Mouse (Mus musculus): ENCODE measurements at regions not wholly inside any gene's neighbourhood (a gene's known extent, or its start where the extent isn't known, plus 50 kb on each side); places are given as distances from the start of the nearest gene placed in this dataset.

DNA sequence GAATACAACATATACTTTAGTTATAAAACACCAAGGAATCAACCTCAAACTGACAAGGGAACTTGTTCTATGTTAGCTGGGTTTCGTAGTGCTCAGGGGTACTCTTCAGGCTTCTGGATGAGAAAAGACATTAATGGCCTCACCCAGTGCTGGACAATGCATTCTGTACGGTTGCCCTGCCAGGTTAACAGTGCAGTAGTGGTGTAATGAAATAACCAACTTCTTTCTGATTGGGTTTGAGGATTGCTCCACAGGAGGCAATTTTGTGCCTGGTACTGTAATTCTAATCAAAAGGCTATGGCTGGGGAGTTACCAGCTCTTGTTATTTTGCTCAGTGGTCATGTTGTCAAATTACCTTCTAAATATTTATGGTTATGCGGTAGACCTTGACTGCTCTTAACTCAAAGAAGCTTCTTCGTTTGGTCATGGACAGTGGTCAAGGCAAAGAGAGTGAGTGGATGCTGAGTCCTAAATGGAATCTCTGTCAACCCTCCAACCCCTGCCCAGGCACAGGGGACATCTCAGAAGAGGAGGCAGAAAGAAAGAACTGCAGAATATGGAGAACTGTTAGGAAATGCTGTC, 158.8 kb upstream of the B3gat2 start:
- Histone ChIP-seq H3K27ac (ENCODE audit: insufficient read depth, low read depth, low read length, poor library complexity, severe bottlenecking) (no peak overlapping the region), H3K36me3 (ENCODE audit: control insufficient read depth, insufficient read depth, low read length, poor library complexity, severe bottlenecking) (no peaks in the 10 kb centered on the region), H3K4me3 (ENCODE audit: insufficient read depth in 1 of 2, low read depth in 1 of 2, low read length in 2 of 2, poor library complexity in 1 of 2, severe bottlenecking in 1 of 2) (no peak overlapping the region), H3K4me1 (ENCODE audit: control insufficient read depth in 2 of 2, insufficient read depth in 2 of 2, low read length in 2 of 2, poor library complexity in 1 of 2) (no peaks in the 10 kb centered on the region), H3K9ac (ENCODE audit: insufficient read depth, low read depth, low read length, poor library complexity, severe bottlenecking) (no peak overlapping the region), H3K9me3 (ENCODE audit: control insufficient read depth, insufficient read depth, low read depth, low read length) (no peaks in the 10 kb centered on the region)
- no peak for DNase-seq (ENCODE audit: low read depth, low spot score)
- TF ChIP-seq MAFK (IDR thresholded peaks at IDR 0.05; ENCODE audit: insufficient read depth, low read depth, low read length) (no peak), ZNF384 (IDR thresholded peaks at IDR 0.05; ENCODE audit: low read depth, low read length) (no peak), CHD2 (IDR thresholded peaks at IDR 0.05; ENCODE audit: low read depth, low read length) (no peak), HCFC1 (IDR thresholded peaks at IDR 0.05; ENCODE audit: borderline replicate concordance, insufficient read depth, low read length) (no peak)
- in situ Hi-C loops (cut with MboI; ENCODE audit: low sequenced_read_pairs in 2 of 2, unreplicated experiment in 2 of 2) = no loop called here

- no peaks in the 10 kb centered on the region for H3K4me1 ChIP-seq (ENCODE audit: control insufficient read depth in 2 of 2, insufficient read depth in 2 of 2, low read length in 2 of 2, poor library complexity in 1 of 2)
- in situ Hi-C loops (cut with MboI; ENCODE audit: low sequenced_read_pairs in 2 of 2, unreplicated experiment in 2 of 2) = no loop called here
- H3K27ac ChIP-seq (ENCODE audit: insufficient read depth, low read depth, low read length, poor library complexity, severe bottlenecking) = no peak overlapping the region
- TF ChIP-seq HCFC1 (IDR thresholded peaks at IDR 0.05; ENCODE audit: borderline replicate concordance, insufficient read depth, low read length) (no peak), ZC3H11A (IDR thresholded peaks at IDR 0.05; ENCODE audit: borderline replicate concordance, low read depth, low read length) (no peak), ZNF384 (IDR thresholded peaks at IDR 0.05; ENCODE audit: low read depth, low read length) (no peak), MAFK (IDR thresholded peaks at IDR 0.05; ENCODE audit: insufficient read depth, low read depth, low read length) (no peak), CHD2 (IDR thresholded peaks at IDR 0.05; ENCODE audit: low read depth, low read length) (no peak)
- no peaks in the 10 kb centered on the region for H3K36me3 ChIP-seq (ENCODE audit: control insufficient read depth, insufficient read depth, low read length, poor library complexity, severe bottlenecking)
- no peak for DNase-seq (ENCODE audit: low read depth, low spot score)
- H3K9me3 ChIP-seq (ENCODE audit: control insufficient read depth, insufficient read depth, low read depth, low read length) = no peaks in the 10 kb centered on the region
- no peak overlapping the region for H3K4me3 ChIP-seq (ENCODE audit: insufficient read depth in 1 of 2, low read depth in 1 of 2, low read length in 2 of 2, poor library complexity in 1 of 2, severe bottlenecking in 1 of 2)
- H3K9ac ChIP-seq (ENCODE audit: insufficient read depth, low read depth, low read length, poor library complexity, severe bottlenecking) = no peak overlapping the region
Measured at GRCm38 (mm10) chr1:23629366-23629765, 132.2 kb upstream of the B3gat2 start.

DNA sequence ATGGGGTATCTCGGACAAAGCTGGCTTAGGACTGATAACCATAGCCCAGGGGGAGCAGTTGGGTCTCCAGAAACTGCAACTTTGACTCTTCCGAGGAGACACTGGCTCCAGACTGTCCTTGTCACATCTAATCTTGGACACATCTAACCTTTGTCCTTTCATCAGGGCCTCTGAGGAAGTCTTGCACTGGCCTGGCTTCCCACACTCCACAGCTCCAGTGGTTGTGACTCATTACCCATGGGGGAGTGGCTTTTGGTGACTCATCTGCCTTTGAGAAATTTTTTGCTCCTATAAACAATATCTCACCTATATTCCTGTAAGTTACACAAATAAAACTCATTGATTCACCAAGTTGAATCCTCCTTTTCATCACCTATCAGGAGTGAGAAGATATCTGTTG, 116.5 kb upstream of the B3gat2 start:
- Histone ChIP-seq H3K27ac (ENCODE audit: insufficient read depth, low read depth, low read length, poor library complexity, severe bottlenecking) (no peak overlapping the region), H3K36me3 (ENCODE audit: control insufficient read depth, insufficient read depth, low read length, poor library complexity, severe bottlenecking) (no peaks in the 10 kb centered on the region), H3K9me3 (ENCODE audit: control insufficient read depth, insufficient read depth, low read depth, low read length) (no peaks in the 10 kb centered on the region), H3K4me1 (ENCODE audit: control insufficient read depth in 2 of 2, insufficient read depth in 2 of 2, low read length in 2 of 2, poor library complexity in 1 of 2) (no peaks in the 10 kb centered on the region), H3K9ac (ENCODE audit: insufficient read depth, low read depth, low read length, poor library complexity, severe bottlenecking) (no peak overlapping the region), H3K4me3 (ENCODE audit: insufficient read depth in 1 of 2, low read depth in 1 of 2, low read length in 2 of 2, poor library complexity in 1 of 2, severe bottlenecking in 1 of 2) (no peak overlapping the region)
- no peak for TF ChIP-seq HCFC1 (IDR thresholded peaks at IDR 0.05; ENCODE audit: borderline replicate concordance, insufficient read depth, low read length)
- no peak for TF ChIP-seq ZNF384 (IDR thresholded peaks at IDR 0.05; ENCODE audit: low read depth, low read length)
- TF ChIP-seq ZC3H11A (IDR thresholded peaks at IDR 0.05; ENCODE audit: borderline replicate concordance, low read depth, low read length) = no peak
- no peak for TF ChIP-seq MAFK (IDR thresholded peaks at IDR 0.05; ENCODE audit: insufficient read depth, low read depth, low read length)
- no peak for TF ChIP-seq CHD2 (IDR thresholded peaks at IDR 0.05; ENCODE audit: low read depth, low read length)
- no peak for DNase-seq (ENCODE audit: low read depth, low spot score)
- in situ Hi-C loops (cut with MboI; ENCODE audit: low sequenced_read_pairs in 2 of 2, unreplicated experiment in 2 of 2) = no loop called here

- H3K9me3 ChIP-seq (ENCODE audit: control insufficient read depth, insufficient read depth, low read depth, low read length) = no peaks in the 10 kb centered on the region
- DNase-seq (ENCODE audit: low read depth, low spot score) = no peak
- H3K27ac ChIP-seq (ENCODE audit: insufficient read depth, low read depth, low read length, poor library complexity, severe bottlenecking) = no peak overlapping the region
- in situ Hi-C loops (cut with MboI; ENCODE audit: low sequenced_read_pairs in 2 of 2, unreplicated experiment in 2 of 2) = no loop called here
- no peak for TF ChIP-seq MAFK (IDR thresholded peaks at IDR 0.05; ENCODE audit: insufficient read depth, low read depth, low read length)
- TF ChIP-seq ZC3H11A (IDR thresholded peaks at IDR 0.05; ENCODE audit: borderline replicate concordance, low read depth, low read length) = no peak
- TF ChIP-seq HCFC1 (IDR thresholded peaks at IDR 0.05; ENCODE audit: borderline replicate concordance, insufficient read depth, low read length) = no peak
- H3K4me3 ChIP-seq (ENCODE audit: insufficient read depth in 1 of 2, low read depth in 1 of 2, low read length in 2 of 2, poor library complexity in 1 of 2, severe bottlenecking in 1 of 2) = no peak overlapping the region
- no peaks in the 10 kb centered on the region for H3K36me3 ChIP-seq (ENCODE audit: control insufficient read depth, insufficient read depth, low read length, poor library complexity, severe bottlenecking)
- H3K9ac ChIP-seq (ENCODE audit: insufficient read depth, low read depth, low read length, poor library complexity, severe bottlenecking) = no peak overlapping the region
- H3K4me1 ChIP-seq (ENCODE audit: control insufficient read depth in 2 of 2, insufficient read depth in 2 of 2, low read length in 2 of 2, poor library complexity in 1 of 2) = no peaks in the 10 kb centered on the region
Measured at GRCm38 (mm10) chr1:23648875-23649506, 112.6 kb upstream of the B3gat2 start.
